Mouse (Mus musculus): ENCODE measurements at regions not wholly inside any gene's neighbourhood (a gene's known extent, or its start where the extent isn't known, plus 50 kb on each side); places are given as distances from the start of the nearest gene placed in this dataset.

- Histone ChIP-seq H3K4me3 (ENCODE audit: low read length) (no peak overlapping the region), H3K27ac (ENCODE audit: low read depth, low read length) (no peak overlapping the region), H3K4me2 (ENCODE audit: low read length) (no peak overlapping the region), H3K36me3 (ENCODE audit: control insufficient read depth, insufficient read depth, low read length) (no peaks in the 10 kb centered on the region), H3K9ac (ENCODE audit: low read depth, low read length) (no peak overlapping the region), H3K9me3 (ENCODE audit: control insufficient read depth, low read length) (no peaks in the 10 kb centered on the region), H3K27me3 (replicated peaks; ENCODE audit: control insufficient read depth, insufficient read depth, low read length) (no peaks in the 10 kb centered on the region), H3K4me1 (ENCODE audit: control insufficient read depth, insufficient read depth, low read depth, low read length) (no peaks in the 10 kb centered on the region)
- no peak for ATAC-seq
- WGBS: 71% methylated on average over 1 of the region's 1 CpGs
Observed at GRCm38 (mm10) chr3:100751211-100751610, 65.9 kb upstream of the Man1a2 start.

- H3K4me1 ChIP-seq (ENCODE audit: control insufficient read depth, insufficient read depth, low read depth, low read length): peaks cover 2% of the 10 kb centered on the region; the same call in 1 of the 2 replicates
- WGBS: 86% methylated on average over 6 of the region's 6 CpGs
- H3K4me2 ChIP-seq (ENCODE audit: low read length): no peak overlapping the region
- ATAC-seq: no peak
- no peaks in the 10 kb centered on the region for H3K9me3 ChIP-seq (ENCODE audit: control insufficient read depth, low read length)
- no peak overlapping the region for H3K4me3 ChIP-seq (ENCODE audit: low read length)
- no peaks in the 10 kb centered on the region for H3K27me3 ChIP-seq (replicated peaks; ENCODE audit: control insufficient read depth, insufficient read depth, low read length)
- no peak overlapping the region for H3K9ac ChIP-seq (ENCODE audit: low read depth, low read length)
- H3K36me3 ChIP-seq (ENCODE audit: control insufficient read depth, insufficient read depth, low read length): no peaks in the 10 kb centered on the region
- H3K27ac ChIP-seq (ENCODE audit: low read depth, low read length): no peak overlapping the region
Observed at GRCm38 (mm10) chr3:100748727-100749126, 63.4 kb upstream of the Man1a2 start.

- no peak overlapping the region for H3K4me3 ChIP-seq (ENCODE audit: low read length)
- H3K27ac ChIP-seq (ENCODE audit: low read depth, low read length): no peak overlapping the region
- H3K9ac ChIP-seq (ENCODE audit: low read depth, low read length): no peak overlapping the region
- H3K27me3 ChIP-seq (replicated peaks; ENCODE audit: control insufficient read depth, insufficient read depth, low read length): no peaks in the 10 kb centered on the region
- no peak for ATAC-seq
- H3K9me3 ChIP-seq (ENCODE audit: control insufficient read depth, low read length): no peaks in the 10 kb centered on the region
- 81% methylated on average over 2 of the region's 2 CpGs for WGBS
- H3K4me1 ChIP-seq (ENCODE audit: control insufficient read depth, insufficient read depth, low read depth, low read length): peaks cover 2% of the 10 kb centered on the region; the same call in 1 of the 2 replicates
- H3K4me2 ChIP-seq (ENCODE audit: low read length): no peak overlapping the region
- H3K36me3 ChIP-seq (ENCODE audit: control insufficient read depth, insufficient read depth, low read length): no peaks in the 10 kb centered on the region
Observed at GRCm38 (mm10) chr3:100748309-100748691, 63.0 kb upstream of the Man1a2 start.

GRCm38 (mm10) chr3:100747421-100748308 lies 62.4 kb upstream of the Man1a2 start:
- 39% methylated on average over 15 of the region's 15 CpGs for WGBS
- Histone ChIP-seq H3K27me3 (replicated peaks; ENCODE audit: control insufficient read depth, insufficient read depth, low read length) (no peaks in the 10 kb centered on the region), H3K27ac (ENCODE audit: low read depth, low read length) (no peak overlapping the region), H3K4me1 (ENCODE audit: control insufficient read depth, insufficient read depth, low read depth, low read length) (peaks cover 2% of the 10 kb centered on the region; the same call in 1 of the 2 replicates), H3K4me2 (ENCODE audit: low read length) (no peak overlapping the region), H3K9ac (ENCODE audit: low read depth, low read length) (no peak overlapping the region), H3K36me3 (ENCODE audit: control insufficient read depth, insufficient read depth, low read length) (no peaks in the 10 kb centered on the region), H3K4me3 (ENCODE audit: low read length) (no peak overlapping the region), H3K9me3 (ENCODE audit: control insufficient read depth, low read length) (no peaks in the 10 kb centered on the region)
- peak; percentile 62 for ATAC-seq

- no peak overlapping the region for H3K27ac ChIP-seq (ENCODE audit: low read depth, low read length)
- no peak overlapping the region for H3K9ac ChIP-seq (ENCODE audit: low read depth, low read length)
- H3K36me3 ChIP-seq (ENCODE audit: control insufficient read depth, insufficient read depth, low read length): no peaks in the 10 kb centered on the region
- H3K4me2 ChIP-seq (ENCODE audit: low read length): no peak overlapping the region
- no peak for ATAC-seq
- no peaks in the 10 kb centered on the region for H3K9me3 ChIP-seq (ENCODE audit: control insufficient read depth, low read length)
- H3K4me3 ChIP-seq (ENCODE audit: low read length): no peak overlapping the region
- no peaks in the 10 kb centered on the region for H3K4me1 ChIP-seq (ENCODE audit: control insufficient read depth, insufficient read depth, low read depth, low read length)
- WGBS: 94% methylated on average over 7 of the region's 7 CpGs
- H3K27me3 ChIP-seq (replicated peaks; ENCODE audit: control insufficient read depth, insufficient read depth, low read length): no peaks in the 10 kb centered on the region
Observed at GRCm38 (mm10) chr3:100737660-100738059, 52.4 kb upstream of the Man1a2 start.

- no peak overlapping the region for H3K4me3 ChIP-seq (ENCODE audit: low read length)
- no peak for ATAC-seq
- H3K36me3 ChIP-seq (ENCODE audit: control insufficient read depth, insufficient read depth, low read length): no peaks in the 10 kb centered on the region
- no peaks in the 10 kb centered on the region for H3K4me1 ChIP-seq (ENCODE audit: control insufficient read depth, insufficient read depth, low read depth, low read length)
- no peak overlapping the region for H3K9ac ChIP-seq (ENCODE audit: low read depth, low read length)
- no peak overlapping the region for H3K4me2 ChIP-seq (ENCODE audit: low read length)
- no peaks in the 10 kb centered on the region for H3K27me3 ChIP-seq (replicated peaks; ENCODE audit: control insufficient read depth, insufficient read depth, low read length)
- 72% methylated on average over 3 of the region's 3 CpGs for WGBS
- no peak overlapping the region for H3K27ac ChIP-seq (ENCODE audit: low read depth, low read length)
- no peaks in the 10 kb centered on the region for H3K9me3 ChIP-seq (ENCODE audit: control insufficient read depth, low read length)
Observed at GRCm38 (mm10) chr3:100736539-100736938, 51.2 kb upstream of the Man1a2 start.
